Mouse (Mus musculus) neural tube, embryonic 14.5 days (tissue): ENCODE measurements around the gene Wdr47. TPM values are rescaled to one million over a fixed set of nuclear protein-coding genes. Genes with fewer than 3 reads are reported as not detected.
"Not testable (repeated sequence)": the region's sequence is repeated elsewhere in the genome, so short reads cannot be mapped to it uniquely, and the experiment has no call there.

ENCODE experiments used
- ATAC-seq: fragments of 200-750 bp; cut with Nextera tagmentation; 2 replicates; pipeline ENCODE4 v1.8.0; 2017; ENCODE audit warnings: low read depth, mild to moderate bottlenecking, moderate TSS enrichment, moderate library complexity
- H3K27ac ChIP-seq: fragments of 300-500 bp; sonication (generic); 2 replicates; pipeline ENCODE4 v1.5.1; 2014; ENCODE audit warnings: low read depth, mild to moderate bottlenecking, control low read depth, low read length, moderate library complexity, mixed read lengths
- H3K27me3 ChIP-seq: fragments of 300-500 bp; sonication (generic); 2 replicates; pipeline ENCODE4 v1.6.1; 2014; ENCODE audit warnings: low read length; ENCODE audit not compliant: control insufficient read depth, insufficient read depth
- H3K36me3 ChIP-seq: fragments of 300-500 bp; sonication (generic); 2 replicates; pipeline ENCODE4 v1.6.1; 2014; ENCODE audit warnings: low read length, mixed read lengths; ENCODE audit not compliant: control insufficient read depth, insufficient read depth
- H3K4me1 ChIP-seq: fragments of 300-500 bp; sonication (generic); 2 replicates; pipeline ENCODE4 v1.6.1; 2014; ENCODE audit warnings: low read length; ENCODE audit not compliant: control insufficient read depth, insufficient read depth
- H3K4me2 ChIP-seq: fragments of 300-500 bp; sonication (generic); 2 replicates; pipeline ENCODE4 v1.6.1; 2014; ENCODE audit warnings: mild to moderate bottlenecking, low read depth, low read length, control low read depth
- H3K4me3 ChIP-seq: fragments of 300-500 bp; sonication (generic); 2 replicates; pipeline ENCODE4 v1.5.1; 2014; ENCODE audit warnings: low read depth, low read length, control low read depth, mixed read lengths
- H3K9ac ChIP-seq: fragments of 300-500 bp; sonication (generic); replicated peaks from 2 replicates; pipeline ENCODE4 v1.6.1; 2014; ENCODE audit warnings: low read depth, mild to moderate bottlenecking, control low read depth, low read length, mixed read lengths
- H3K9me3 ChIP-seq: fragments of 300-500 bp; sonication (generic); 2 replicates; pipeline ENCODE4 v1.6.1; 2016; ENCODE audit warnings: low read length; ENCODE audit not compliant: control insufficient read depth
- WGBS: fragments of 180-500 bp; shearing (Covaris S2); extraction: QIAGEN DNeasy Blood & Tissue Kit; methylation state at CpG from one replicate; pipeline ENCODE4 v1.1.7; 2014; 5-methylcytosine and 5-hydroxymethylcytosine counted together
- polyA plus RNA-seq: library from polyadenylated mRNA; unstranded; fragments of >200 nt; fragmentation: Nextera tagmentation; extraction: Ambion mirVana; gene quantifications from 2 replicates; pipeline ENCODE4 v1.2.1, GENCODE M21; 2014

The Wdr47 gene
- polyA plus RNA-seq, 1 experiment from 2014 or later: 113 TPM

- Histone ChIP-seq H3K36me3 (no peaks in the 10 kb centered on the region), H3K27ac (0 out of 2 replicates have a peak overlapping the region, but pooled peaks have one; percentile 35), H3K4me1 (peaks cover 10% of the 10 kb centered on the region), H3K4me2 (no peak overlapping the region), H3K4me3 (no peak overlapping the region), H3K9me3 (no peaks in the 10 kb centered on the region), H3K9ac (no peak overlapping the region), H3K27me3 (no peaks in the 10 kb centered on the region)
- WGBS: 12% methylated on average over 15 of the region's 15 CpGs
- ATAC-seq: no peak
These were observed 22.8 kb upstream of the Wdr47 start for GRCm38 (mm10) chr3:108567990-108568877.

- not testable (repeated sequence) for H3K9me3 ChIP-seq, H3K4me3 ChIP-seq, H3K9ac ChIP-seq, H3K27me3 ChIP-seq, H3K4me2 ChIP-seq, H3K27ac ChIP-seq, H3K36me3 ChIP-seq, ATAC-seq
- 71% methylated on average over 2 of the region's 3 CpGs for WGBS
- peaks cover 16% of the 10 kb centered on the region for H3K4me1 ChIP-seq
These were observed 21.4 kb upstream of the Wdr47 start for GRCm38 (mm10) chr3:108569636-108570035.

- Histone ChIP-seq H3K4me2 (peak overlapping the region; percentile 67; the same call in 1 of the 2 replicates), H3K4me1 (peaks cover 16% of the 10 kb centered on the region)
These were observed 20.3 kb upstream of the Wdr47 start for GRCm38 (mm10) chr3:108570813-108571212.

GRCm38 (mm10) chr3:108571443-108572294, 19.4 kb upstream of the Wdr47 start, which contains the start of gene Taf13:
Taf13 (plus strand) TSS chr3:108571698.
- no peaks in the 10 kb centered on the region for H3K36me3 ChIP-seq
- no peaks in the 10 kb centered on the region for H3K9me3 ChIP-seq
- ATAC-seq: peak; percentile 98
- H3K4me1 ChIP-seq: peaks cover 16% of the 10 kb centered on the region
- peak within 1 kb of the TSS; percentile 72 for H3K9ac ChIP-seq
- WGBS: under 1% methylated on average over 42 of the region's 42 CpGs
- peak within 1 kb of the TSS; percentile 66 for H3K27ac ChIP-seq
- H3K27me3 ChIP-seq: no peaks in the 10 kb centered on the region
- peak within 1 kb of the TSS; percentile 67 for H3K4me2 ChIP-seq
- peak within 1 kb of the TSS; percentile 58 for H3K4me3 ChIP-seq

More at GRCm38 (mm10) chr3:108570813-108571212, 20.3 kb upstream of the Wdr47 start:
- Histone ChIP-seq H3K9ac (no peak overlapping the region), H3K36me3 (no peaks in the 10 kb centered on the region), H3K9me3 (no peaks in the 10 kb centered on the region), H3K27ac (peak overlapping the region; percentile 65; the same call in 1 of the 2 replicates), H3K27me3 (no peaks in the 10 kb centered on the region), H3K4me3 (0 out of 2 replicates have a peak overlapping the region, but pooled peaks have one; percentile 58)
- 88% methylated on average over 14 of the region's 14 CpGs for WGBS
- no peak for ATAC-seq

GRCm38 (mm10) chr3:108572309-108573010, 18.6 kb upstream of the Wdr47 start:
- H3K4me3 ChIP-seq: peak overlapping the region; percentile 58
- H3K9ac ChIP-seq: peak overlapping the region; percentile 72
- H3K9me3 ChIP-seq: no peaks in the 10 kb centered on the region
- H3K27ac ChIP-seq: no peak overlapping the region
- H3K36me3 ChIP-seq: no peaks in the 10 kb centered on the region
- peaks cover 16% of the 10 kb centered on the region for H3K4me1 ChIP-seq
- H3K4me2 ChIP-seq: peak overlapping the region; percentile 67
- WGBS: 36% methylated on average over 18 of the region's 18 CpGs
- no peaks in the 10 kb centered on the region for H3K27me3 ChIP-seq
- ATAC-seq: no peak

- no peaks in the 10 kb centered on the region for H3K36me3 ChIP-seq
- no peak overlapping the region for H3K4me3 ChIP-seq
- no peaks in the 10 kb centered on the region for H3K9me3 ChIP-seq
- WGBS: 92% methylated on average over 5 of the region's 5 CpGs
- no peak for ATAC-seq
- H3K27me3 ChIP-seq: no peaks in the 10 kb centered on the region
- H3K4me2 ChIP-seq: no peak overlapping the region
- no peak overlapping the region for H3K27ac ChIP-seq
- peaks cover 16% of the 10 kb centered on the region for H3K4me1 ChIP-seq
- no peak overlapping the region for H3K9ac ChIP-seq
These were observed 17.1 kb upstream of the Wdr47 start for GRCm38 (mm10) chr3:108574018-108574417.

- no peak overlapping the region for H3K4me2 ChIP-seq
- no peaks in the 10 kb centered on the region for H3K4me1 ChIP-seq
- H3K9ac ChIP-seq: no peak overlapping the region
- H3K9me3 ChIP-seq: no peaks in the 10 kb centered on the region
- ATAC-seq: no peak
- H3K27me3 ChIP-seq: no peaks in the 10 kb centered on the region
- H3K27ac ChIP-seq: no peak overlapping the region
- no peaks in the 10 kb centered on the region for H3K36me3 ChIP-seq
- WGBS: 80% methylated on average over 4 of the region's 4 CpGs
- no peak overlapping the region for H3K4me3 ChIP-seq
These were observed 6.5 kb upstream of the Wdr47 start for GRCm38 (mm10) chr3:108584580-108584979.

- WGBS: 31% methylated on average over 2 of the region's 2 CpGs
- Histone ChIP-seq H3K36me3 (no peaks in the 10 kb centered on the region), H3K9me3 (no peaks in the 10 kb centered on the region), H3K27me3 (no peaks in the 10 kb centered on the region), H3K9ac (no peak overlapping the region), H3K4me2 (no peak overlapping the region), H3K27ac (no peak overlapping the region; the same call in 1 of the 2 replicates), H3K4me3 (no peak overlapping the region), H3K4me1 (peaks cover 3% of the 10 kb centered on the region; the same call in 1 of the 2 replicates)
- ATAC-seq: no peak
These were observed 2.6 kb upstream of the Wdr47 start for GRCm38 (mm10) chr3:108588446-108588845.
